Mouse (Mus musculus) ZHBTc4 (cell line): Measurements from ENCODE around the gene Susd6.
A peak's percentile ranks its signal among the peaks of the same experiment; 100 is the strongest.

Experiments
- DNase-seq: peaks from one replicate; pipeline ENCODE4 v3.0.0-alpha.2; 2011; ENCODE audit warnings: low read depth, low spot score

The Susd6 gene

DNA sequence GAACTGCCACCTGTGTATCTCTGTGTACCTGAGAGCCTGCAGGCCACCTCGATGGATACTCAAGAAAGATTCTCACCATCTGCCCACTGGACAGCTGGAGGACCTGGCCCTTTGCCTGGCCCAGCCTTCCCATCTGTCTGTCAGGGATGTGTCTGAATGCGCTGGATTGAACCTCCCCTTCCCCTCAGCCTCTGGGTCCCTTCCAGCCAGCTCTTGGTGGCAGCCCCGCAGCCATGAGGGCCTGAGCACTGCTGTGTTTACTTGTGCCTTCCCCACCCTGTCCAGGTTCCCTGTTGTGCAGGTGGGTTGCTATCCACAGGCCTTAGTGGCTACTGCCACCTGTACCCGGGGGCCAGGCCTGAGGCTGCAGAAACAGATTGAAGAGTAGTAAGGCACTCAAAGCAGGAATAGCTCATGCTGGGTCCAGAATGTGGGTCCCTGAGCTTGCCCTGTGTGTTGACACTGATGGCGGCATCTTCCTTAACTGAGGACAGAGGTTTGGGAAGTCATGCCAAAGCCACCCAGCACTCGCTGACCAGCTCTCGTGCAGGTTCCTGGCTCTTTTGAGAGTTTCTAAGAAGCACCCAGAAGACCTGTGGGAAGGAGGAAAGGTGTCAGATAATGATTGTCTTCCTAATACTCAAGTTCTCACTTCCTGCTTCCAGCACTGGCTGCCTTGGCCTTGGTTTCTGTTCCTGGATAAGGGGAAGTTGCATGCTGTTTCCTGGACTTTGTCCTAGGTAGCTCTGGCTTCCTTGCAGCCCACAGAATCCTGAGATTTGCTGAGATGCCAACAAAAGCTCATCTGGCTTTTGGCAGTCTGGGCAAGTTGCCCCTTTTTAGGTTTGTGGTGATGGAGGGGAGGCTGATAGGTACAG lies 87.1 kb downstream of the Susd6 start:
- DNase-seq: no peak

DNA sequence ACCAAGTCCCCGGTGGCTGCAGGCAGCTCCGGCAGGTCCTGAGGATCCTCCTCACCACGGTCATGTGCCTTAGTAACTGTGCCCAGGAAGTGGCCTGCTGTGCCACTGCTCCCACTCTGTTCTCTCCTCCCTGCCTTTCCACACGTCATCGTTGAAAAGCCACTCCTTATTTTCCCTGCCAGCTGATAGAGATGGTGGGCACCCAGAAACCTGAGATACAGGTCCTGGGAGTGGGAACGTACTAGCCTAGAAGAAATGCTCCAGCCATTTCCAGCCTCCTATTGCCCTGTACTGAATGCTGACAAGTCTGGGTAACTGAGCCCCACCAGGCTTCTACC lies 87.8 kb downstream of the Susd6 start:
- no peak for DNase-seq

DNA sequence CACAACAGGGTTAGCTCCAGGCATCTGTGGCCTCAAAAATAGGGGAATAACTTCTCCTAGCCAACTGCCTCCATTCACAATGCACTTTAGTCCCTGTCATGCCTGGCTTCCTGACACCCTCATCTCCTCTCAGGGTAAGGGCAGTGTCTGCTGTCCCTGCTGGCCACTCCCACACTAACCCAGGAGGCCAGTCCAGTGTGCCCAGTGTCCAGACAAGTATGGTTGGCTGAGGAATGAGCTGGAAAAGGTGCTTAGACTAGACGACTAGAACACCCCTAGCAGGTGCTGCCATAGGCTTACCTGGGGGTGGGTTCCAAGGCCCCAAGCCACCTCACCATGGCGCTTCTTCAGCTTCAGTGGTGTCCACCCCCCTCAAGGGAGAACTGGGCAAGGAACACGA lies 88.3 kb downstream of the Susd6 start:
- no peak for DNase-seq

DNA sequence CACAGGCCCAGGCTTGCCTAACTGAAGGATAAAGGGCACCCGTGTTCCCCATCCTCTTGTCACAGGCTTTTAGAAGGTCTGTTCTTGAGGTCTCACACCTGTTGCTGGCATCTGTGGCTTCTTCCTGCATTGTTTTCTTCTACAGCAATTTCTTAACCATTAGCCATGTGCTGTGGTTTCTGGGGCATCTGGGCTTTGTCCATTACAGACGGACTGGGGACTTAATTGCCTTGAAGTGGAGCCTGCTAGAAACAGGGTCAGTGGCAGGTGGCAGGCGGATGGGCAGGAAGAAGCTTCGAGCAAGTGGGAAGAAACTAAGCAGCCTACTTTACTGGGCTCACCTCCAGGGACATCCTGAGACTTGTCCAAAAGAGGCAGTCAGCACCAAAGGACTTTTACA lies 89.0 kb downstream of the Susd6 start:
- DNase-seq: no peak

DNA sequence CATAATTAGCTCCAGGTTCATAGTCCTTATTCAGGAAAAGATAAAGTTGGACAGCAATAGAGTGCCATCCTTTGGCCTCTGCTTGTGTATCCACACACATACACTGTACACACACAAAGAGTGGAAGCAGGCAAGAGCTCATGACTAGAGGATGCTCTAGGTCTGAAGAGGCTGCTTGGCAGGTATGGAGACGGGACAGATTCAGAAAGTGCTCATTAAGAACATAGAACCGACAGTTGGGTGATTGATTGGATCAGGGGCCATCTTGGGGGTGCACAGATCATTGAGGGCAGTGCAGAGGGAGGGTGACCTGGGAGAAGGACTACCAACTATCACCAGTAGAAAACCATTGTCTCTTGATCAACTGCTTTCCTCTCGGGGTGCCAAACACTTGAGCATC lies 90.8 kb downstream of the Susd6 start:
- DNase-seq: no peak

DNA sequence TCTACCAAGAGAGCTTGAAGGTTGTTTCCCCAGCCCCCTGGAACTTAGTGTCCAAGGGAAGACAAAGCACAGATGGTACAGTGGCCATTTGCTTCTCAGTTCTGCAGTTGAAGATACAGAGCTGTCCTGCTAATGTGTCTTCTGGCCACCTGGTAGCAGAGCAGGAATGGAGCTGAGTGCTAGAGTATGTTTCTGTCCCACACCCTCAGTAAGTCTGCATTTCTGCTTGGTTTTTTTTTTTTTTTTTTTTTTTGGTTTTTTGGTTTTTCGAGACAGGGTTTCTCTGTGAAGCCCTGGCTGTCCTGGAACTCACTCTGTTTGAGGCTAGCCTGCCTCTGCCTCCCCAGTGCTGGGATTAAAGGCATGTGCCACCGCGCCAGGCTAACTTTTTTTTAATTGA lies 93.0 kb downstream of the Susd6 start:
- no peak for DNase-seq

DNA sequence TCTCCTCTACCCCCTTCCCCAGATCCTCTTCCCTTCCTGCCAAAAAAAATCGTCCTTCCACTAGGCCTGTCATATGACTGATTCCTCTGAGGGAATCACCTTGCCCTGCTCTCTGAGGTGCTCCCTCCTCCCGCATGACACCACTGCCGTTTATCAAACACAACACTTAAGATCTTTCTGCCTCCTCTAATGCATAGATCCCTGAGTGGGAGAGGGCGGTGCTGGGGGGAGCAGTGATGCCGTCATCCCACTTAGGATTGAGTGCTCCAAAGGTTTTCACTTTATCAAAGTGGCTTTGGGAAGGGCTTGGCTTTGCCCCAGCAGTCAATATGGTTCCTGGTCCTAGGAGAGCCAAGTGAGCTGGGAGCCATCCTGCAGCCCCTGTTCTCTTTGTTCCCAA lies 93.6 kb downstream of the Susd6 start:
- peak; percentile 40 for DNase-seq

DNA sequence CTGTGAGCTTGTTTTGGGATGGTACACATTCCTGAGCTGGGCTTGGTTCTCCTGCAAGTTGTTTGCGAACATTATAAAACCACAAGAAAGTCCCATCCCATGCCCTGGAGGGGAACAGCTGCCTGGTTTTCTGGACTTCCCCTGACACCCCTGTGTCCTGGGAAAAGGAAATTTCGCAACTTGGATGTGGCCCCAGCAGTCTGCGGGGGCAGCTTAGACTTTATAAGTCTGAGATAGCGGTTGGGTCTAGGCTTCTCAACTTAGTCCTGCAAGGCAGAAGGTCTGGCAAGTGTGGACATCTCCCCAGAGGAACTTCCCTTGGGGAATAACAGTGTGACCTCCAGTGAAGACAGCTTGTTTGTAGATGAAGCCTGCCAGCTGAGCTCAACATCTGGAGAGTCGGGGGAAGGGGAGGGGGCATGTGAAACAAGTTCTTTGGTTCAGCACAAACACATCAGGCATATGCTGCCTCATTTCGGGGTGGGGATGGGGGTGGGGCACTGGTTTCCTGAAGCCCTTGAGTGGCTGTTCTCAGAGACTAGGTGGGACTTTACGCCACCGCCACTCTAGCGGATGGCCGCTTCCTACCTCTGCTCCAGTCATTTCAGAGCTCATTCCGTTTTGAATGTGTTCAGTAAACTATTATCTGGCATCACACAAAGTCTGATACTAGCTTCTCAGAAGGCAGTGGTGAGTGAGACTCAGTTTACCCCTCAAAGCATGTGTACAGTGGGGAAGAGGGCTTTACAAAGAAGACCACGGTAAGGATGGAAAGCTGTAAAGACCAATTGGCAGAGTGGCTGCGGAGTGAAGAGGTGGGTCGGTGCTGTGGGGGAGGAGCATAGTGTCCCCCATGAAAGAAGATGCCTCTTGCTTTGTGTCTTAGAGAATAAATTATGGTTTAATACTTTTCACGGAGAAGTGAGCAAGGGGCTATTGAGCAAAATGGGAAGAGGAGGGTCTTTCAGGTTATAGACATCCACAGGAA lies 95.3 kb downstream of the Susd6 start:
- peak; percentile 96 for DNase-seq

DNA sequence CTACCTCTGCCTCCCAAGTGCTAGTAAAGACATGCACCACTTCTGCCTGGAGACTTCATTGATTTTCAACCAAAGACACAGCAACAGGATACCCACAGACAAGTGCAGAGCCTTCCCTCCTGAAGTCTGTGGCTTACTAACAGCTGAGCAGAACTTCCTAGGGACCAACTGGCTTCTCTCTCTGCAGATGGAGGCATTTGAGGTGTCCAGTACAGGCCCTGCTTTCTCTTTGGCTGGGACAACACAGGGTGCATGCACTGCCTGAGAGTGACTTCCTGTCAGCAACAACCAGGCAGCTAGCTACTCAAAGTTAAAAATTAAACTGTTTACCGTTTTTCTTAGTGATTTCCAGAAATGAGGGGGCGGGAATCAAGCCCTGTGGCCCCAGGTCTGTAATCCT lies 96.7 kb downstream of the Susd6 start:
- no peak for DNase-seq

DNA sequence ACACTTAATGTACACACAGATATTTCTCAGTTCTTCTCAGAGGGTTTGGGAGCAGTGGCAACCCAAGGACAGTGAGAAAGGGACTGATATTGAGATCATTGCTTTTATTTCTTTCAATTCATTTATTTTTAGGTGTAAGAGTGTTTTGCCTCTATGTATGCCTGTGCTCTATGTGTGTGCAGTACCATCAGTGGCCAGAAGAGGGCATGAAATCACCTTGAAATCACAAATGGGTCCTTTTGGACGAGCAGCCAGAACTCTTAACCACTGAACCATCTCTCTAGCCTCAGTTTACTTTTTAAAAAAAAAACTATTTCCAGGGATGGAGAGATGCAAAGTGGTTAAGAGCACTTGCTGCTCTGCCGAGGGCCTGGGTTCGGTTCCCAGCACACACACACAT lies 99.0 kb downstream of the Susd6 start:
- peak; percentile 80 for DNase-seq

DNA sequence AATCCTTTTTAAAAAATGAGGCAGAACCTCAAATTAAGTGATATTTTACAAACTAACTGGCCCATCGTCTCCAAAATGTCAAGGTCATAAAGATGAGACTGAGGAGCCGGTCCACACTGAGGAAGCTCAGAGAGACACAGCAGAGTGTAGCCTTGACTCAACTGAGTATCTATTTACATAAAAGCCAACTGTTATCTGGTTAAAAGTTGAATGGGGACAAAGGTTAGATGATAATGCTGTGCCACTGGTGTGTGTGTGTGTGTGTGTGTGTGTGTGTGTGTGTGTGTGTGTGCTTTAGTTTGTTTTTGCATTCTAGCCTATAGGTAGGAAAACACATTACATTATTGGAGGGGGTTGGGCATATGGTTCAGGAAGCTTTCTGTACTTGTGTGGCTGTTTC lies 100.8 kb downstream of the Susd6 start:
- no peak for DNase-seq

DNA sequence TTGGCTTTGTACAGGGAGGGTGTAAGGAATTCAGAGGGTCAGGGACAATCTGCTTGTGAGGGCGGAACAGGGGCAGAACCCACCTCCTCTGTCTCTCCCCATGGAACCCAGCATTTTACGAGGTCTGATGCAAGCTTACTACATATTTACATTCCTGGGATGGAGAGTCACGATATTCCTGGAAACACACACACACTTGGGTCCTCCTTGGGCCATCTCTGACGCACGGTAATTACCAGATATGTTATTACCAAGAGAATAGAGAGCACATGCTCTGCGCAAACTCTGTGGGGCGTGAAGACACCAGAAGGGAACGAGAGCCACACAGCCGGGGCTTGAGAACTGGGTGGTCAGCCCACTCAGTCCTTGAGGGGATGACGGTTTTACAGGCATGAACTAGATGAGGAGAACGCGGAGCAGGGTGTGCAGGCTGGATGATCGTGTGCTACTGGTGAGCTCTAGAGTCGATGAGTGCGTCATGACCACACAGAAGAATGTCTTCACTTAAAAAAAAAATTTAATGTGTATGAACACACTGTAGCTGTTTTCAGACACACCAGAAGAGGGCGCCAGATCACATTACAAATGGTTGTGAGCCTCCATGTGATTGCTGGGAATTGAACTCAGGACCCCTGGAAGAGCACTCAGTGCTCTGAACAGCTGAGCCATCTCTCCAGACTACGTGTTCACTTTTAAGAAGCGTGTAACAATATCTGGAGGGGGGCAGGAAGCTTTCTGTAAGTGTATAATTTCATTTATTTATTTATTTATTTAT lies 103.6 kb downstream of the Susd6 start:
- DNase-seq: no peak

DNA sequence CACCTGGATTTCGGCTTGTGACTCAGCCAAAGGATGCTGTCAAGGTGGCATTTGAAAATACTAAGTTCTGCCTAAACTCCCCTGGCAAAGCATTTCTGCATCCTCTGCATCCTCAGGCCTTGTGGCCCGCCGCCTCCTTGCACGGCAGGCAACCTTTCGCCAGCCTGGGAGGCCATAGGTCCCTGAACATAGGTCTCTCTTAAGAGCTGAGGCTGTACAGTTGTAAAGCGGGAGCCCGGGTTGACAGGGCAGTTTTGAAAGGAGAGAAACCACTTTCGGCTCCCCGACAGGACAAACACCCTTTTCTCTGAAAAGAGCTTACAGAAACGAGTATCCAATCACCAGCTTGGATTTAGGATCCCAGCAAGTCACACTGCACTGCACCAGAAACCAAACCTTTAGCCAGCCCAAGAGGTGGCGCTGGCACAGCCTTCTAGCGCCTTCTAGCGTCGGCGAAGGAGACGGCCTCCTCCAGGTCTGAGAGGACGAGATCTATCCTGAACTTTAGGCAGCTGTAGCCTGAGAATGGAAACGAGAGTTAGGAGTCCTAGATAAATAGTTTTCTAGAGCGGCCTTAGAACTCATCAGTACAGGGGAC lies 104.8 kb downstream of the Susd6 start:
- DNase-seq: peak; percentile 93

DNA sequence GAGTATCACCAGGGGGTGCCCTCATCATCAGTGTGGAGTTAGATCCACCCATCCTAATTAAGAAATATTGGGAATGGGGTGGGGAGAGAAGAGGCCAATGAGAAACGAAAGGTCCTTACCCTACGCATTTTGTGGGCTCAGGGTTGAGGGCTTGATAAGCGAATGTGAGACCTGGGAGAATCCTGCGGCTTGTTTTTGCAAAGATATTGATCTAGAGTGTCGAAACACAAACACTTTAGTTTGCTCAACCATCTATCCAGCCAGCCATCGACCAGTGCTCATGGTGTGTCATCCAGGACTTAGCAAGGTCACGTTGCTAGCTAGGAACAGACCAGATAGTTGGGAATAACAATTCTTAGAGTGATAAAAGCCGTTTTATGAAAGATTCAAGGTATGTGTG lies 119.3 kb downstream of the Susd6 start:
- DNase-seq: no peak

DNA sequence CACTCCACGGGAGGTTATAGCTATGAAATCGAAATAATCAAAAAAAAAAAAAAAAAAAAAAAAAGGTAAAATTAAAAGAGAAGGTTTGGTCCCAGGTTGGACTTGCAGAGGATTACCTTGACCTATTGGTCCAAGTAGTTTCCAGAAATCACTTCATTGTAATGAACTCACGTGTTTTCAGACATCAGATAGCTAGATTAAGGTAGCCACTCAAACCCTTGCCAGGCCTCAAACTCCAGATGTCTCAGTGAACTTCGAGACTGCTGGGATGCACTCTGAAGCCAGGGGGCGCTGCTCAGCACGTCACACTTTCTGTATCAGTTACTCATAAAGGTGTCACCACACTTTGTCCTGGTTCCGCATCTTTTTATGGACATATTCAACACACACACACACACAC lies 127.5 kb downstream of the Susd6 start:
- DNase-seq: peak; percentile 77

DNA sequence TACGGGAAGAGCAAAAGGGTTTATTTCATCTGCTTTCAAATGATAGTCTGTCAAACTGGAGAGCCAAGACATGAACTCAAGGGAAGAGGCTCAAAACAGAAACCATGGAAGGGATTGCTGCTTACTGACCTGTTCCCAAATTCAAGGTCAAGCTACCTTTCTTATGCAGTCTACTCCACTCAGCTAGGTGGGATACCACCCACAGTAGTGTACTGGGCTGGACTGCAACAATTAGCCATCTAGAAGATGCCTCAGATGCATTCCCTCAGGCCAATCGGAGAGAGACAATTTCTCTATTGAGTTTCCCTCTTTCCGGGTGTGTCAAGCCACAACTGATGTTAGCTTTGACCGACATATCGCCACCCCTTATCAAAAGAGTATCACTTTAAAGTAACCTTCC lies 131.0 kb downstream of the Susd6 start:
- peak; percentile 82 for DNase-seq

DNA sequence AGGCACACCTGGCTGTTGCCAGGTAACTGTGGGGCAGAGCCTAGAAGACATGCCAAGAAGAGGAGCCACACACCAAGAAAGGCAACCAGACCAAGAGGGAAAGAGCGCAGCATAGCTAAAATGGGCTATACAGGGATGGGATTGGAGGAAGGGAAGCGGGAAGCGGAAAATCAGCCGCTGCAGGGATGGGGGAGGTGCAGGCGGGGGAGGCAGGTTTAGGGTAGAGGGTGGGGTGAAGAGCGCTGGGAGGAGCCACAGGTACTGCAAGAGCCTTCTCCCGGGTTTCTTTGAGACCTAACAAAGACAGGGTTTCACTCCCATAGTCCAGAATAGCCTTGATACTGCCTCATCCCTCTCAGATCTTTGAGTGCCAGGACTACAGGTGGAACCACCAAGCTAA lies 132.6 kb downstream of the Susd6 start:
- DNase-seq: peak; percentile 86

DNA sequence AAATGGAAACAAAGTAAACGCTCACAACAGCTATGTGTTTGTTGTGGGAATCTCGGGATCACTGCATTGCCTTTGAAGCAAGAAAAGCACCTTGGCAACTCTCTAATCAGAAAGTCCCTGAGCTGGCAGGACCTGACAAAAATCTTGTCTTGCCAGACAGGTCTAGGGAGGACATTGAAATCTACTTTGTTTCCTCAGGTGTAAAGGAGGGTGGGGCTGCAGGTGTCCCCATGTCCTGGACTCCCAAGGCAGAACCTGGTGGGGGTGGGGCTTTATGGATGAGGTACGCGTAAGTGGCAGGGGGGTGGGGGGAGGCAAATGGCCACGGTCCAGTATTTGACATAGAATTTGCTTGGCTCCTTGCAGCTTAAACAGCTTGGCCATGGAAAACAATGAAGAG lies 133.3 kb downstream of the Susd6 start:
- no peak for DNase-seq

DNA sequence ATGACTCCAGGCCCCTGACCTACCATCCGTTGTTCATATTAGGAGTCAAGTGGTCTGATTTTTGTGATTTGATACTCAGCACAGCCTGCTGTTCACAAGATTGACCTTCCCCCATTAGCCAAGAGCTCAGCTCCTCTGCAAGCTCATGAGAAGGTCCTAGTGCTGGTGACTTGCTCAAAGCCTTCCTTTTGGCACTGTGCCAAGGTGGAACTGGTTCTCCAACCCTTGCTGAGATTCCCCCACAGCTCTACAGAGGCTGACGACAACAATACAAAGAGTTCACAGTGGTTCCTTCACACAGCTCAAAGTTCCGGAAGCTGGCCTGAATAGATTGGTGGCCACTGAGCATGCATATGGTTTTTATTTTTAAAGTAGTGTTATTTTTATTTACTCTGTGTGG lies 133.9 kb downstream of the Susd6 start:
- DNase-seq: peak; percentile 53

DNA sequence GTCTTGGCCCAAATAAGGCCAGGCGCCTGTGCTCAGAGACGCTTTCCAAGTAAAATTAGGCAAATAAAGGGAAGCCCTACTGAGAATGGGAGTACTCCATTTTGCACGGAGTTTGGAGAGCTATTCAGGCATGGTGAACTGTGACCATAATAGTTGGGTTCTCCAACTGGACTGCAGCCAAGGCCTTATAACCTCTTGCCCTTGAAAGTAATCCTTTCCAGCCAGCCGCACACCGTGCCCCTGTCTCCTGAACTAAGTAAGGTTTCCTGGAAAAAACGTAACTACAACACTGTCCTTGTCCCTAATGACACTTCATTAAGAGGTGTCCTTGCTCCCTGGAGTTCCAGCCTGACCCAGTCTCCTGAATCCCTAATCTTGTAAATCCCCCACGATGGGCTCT lies 135.6 kb downstream of the Susd6 start:
- DNase-seq: no peak

DNA sequence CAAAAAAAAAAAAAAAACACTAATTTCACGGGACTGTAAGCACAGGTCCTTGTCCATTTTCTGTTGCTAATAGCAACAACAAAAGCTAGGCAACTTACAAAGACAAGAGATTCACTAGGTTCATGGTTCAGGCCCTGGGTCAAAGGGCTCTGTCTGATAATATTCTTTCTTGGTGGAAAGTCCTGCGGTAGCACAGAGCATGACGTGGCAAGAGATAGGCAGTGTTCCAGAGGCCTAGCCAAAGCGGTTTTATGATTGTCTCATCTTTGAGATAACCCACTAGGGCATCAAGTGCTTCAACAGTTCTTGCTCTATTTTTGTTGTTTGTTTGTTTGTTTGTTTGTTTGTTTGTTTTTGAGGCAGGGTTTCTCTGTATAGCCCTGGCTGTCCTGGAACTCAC lies 136.2 kb downstream of the Susd6 start:
- DNase-seq: no peak

DNA sequence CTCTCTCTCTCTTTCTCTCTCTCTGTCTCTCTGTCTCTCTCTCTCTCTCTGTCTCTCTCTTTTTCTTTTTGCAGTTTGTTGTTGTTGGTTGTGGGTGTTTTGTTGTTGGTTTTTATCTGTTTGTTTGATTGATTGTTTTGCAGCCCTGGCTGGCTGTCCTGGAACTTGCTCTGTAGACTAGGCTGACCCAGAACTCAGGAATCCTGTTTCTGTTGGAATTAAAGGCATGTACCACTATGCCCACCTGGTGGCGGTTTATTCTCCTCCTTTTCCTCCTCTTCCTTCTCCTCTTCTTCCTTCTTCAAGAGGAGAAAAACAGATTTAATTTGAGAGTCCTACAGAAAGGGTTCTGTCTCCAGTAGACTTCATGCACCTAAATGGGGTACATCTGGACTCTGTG lies 137.2 kb downstream of the Susd6 start:
- no peak for DNase-seq
